Mouse (Mus musculus): ENCODE measurements around the gene Ubxn1. TPM values are rescaled to one million over a fixed set of nuclear protein-coding genes. Genes with fewer than 3 reads are reported as not detected.
A peak's percentile ranks its signal among the peaks of the same experiment; 100 is the strongest.
"Not testable (repeated sequence)": the region's sequence is repeated elsewhere in the genome, so short reads cannot be mapped to it uniquely, and the experiment has no call there.

Ubxn1 gene
- 100 to 1,000 TPM; 204 to 206 TPM for total RNA-seq (2021)
- long read RNA-seq, experiment 1, transcript Ubxn1-202 (10 exons, 1,033 nt) = minor isoform, 10 of 260 reads
- long read RNA-seq, experiment 1, transcript Ubxn1-204 (9 exons, 1,291 nt) = major isoform, 221 of 260 reads
- long read RNA-seq, experiment 1, partial matches to known transcripts = 16 of 260 reads
- long read RNA-seq, experiment 1, other reads (novel, unspliced or antisense) = 9 of 260 reads
- long read RNA-seq, experiment 2, transcript Ubxn1-202 (10 exons, 1,033 nt) = minor isoform, 9 of 227 reads
- long read RNA-seq, experiment 2, transcript Ubxn1-204 (9 exons, 1,291 nt) = major isoform, 197 of 227 reads
- long read RNA-seq, experiment 2, partial matches to known transcripts = 14 of 227 reads
- long read RNA-seq, experiment 2, other reads (novel, unspliced or antisense) = 3 of 227 reads

GRCm38 (mm10) chr19:8871267-8872186 is at the start of gene Ubxn1:
Gene Ubxn1, plus strand, starts transcription at chr19:8871496.
- DNase-seq (ENCODE audit: low spot score) = peak; percentile 99

DNA sequence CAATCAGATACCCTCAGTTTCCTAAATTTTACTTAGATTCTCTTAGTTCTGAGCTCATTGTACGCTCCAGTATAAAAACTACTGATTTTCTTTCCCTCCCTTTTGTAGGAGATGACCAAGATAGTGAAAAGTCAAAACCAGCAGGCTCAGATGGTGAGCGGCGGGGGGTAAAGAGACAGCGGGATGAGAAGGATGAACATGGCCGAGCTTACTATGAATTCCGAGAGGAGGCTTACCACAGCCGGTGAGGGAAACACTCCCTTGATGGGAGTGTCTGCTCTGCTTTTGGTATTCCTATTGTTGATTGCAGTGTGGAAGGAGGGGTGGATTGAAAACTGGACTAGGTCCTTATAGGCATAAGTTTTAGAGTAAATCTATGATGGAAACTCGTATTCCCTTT is 48.6 kb upstream of the Ubxn1 start:
- DNase-seq (ENCODE audit: low spot score) = no peak

DNA sequence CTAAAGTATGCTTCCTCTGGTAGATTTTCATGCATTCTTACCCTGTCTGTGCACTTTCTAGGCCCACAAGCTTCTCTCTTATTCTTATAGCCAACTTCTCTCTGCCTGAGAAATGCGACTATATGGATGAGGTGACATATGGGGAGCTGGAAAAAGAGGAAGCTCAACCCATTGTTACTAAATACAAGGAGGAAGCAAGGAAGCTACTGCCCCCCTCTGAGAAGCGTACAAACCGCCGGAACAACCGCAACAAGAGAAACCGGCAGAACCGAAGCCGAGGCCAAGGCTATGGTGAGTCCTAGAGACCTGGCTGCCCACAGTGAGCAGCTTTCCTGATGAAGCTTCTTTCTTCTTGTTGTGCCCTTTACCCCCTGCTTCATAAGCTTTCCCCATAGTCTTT is 41.6 kb upstream of the Ubxn1 start, which contains the start of gene AC129217.1:
TSS of gene AC129217.1 (plus strand) at position 114 of the 400 bp plus-strand sequence.
- no peak for DNase-seq (ENCODE audit: low spot score)

- DNase-seq (ENCODE audit: low spot score) = no peak
Measured at GRCm38 (mm10) chr19:8830664-8831063, 40.6 kb upstream of the Ubxn1 start.

DNA sequence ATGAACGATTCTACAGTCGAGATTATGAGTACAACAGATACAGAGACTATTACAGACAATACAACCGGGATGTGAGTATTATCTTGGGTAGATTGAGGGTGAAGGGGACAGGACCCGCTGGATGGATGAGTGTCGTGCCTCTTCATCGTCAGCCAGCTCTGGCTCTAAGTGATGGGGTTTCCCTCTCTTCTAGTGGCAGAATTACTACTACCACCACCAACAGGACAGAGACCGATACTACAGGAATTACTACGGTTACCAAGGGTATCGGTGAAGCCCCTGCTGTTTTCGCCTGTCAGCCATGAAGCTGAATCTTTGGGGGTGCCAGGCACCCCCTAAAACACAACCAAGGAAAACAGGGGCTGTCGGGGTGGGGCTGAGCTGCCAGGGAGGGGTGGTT is 40.0 kb upstream of the Ubxn1 start:
- DNase-seq (ENCODE audit: low spot score) = no peak

- DNase-seq (ENCODE audit: low spot score) = no peak
Measured at GRCm38 (mm10) chr19:8832971-8833370, 38.3 kb upstream of the Ubxn1 start.

GRCm38 (mm10) chr19:8836327-8836726 is 35.0 kb upstream of the Ubxn1 start:
- DNase-seq (ENCODE audit: low spot score) = not testable (repeated sequence)

DNA sequence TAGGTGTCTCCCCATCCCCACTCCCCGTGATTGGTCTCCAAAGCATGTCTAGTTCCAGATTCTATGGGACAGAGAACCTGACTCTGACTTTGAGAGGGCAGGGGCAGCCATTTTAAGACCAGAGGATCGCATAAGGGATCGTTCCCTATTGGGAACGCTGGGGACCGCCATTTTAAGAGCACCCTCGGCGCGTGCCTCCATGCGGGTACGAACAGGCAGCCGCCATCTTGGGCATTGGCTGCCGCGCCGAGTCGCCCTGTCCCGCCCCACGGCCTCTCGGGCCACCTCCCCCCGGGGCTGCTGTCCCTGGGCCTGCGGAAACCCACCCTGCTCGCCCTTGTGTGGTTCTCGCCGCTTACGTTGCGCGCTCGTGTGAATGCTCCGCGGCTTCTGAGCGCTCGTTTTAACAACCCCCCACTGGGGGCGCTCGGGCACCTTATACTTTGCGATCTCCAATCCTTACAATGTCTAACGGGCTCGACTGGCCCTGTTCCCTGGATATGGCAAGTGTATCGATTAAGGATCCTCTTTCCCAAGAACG is 34.0 kb upstream of the Ubxn1 start, which contains the start of gene Bscl2:
TSS of gene Bscl2 (plus strand) at position 217 of the 541 bp plus-strand sequence.
- peak; percentile 78 for DNase-seq (ENCODE audit: low spot score)

DNA sequence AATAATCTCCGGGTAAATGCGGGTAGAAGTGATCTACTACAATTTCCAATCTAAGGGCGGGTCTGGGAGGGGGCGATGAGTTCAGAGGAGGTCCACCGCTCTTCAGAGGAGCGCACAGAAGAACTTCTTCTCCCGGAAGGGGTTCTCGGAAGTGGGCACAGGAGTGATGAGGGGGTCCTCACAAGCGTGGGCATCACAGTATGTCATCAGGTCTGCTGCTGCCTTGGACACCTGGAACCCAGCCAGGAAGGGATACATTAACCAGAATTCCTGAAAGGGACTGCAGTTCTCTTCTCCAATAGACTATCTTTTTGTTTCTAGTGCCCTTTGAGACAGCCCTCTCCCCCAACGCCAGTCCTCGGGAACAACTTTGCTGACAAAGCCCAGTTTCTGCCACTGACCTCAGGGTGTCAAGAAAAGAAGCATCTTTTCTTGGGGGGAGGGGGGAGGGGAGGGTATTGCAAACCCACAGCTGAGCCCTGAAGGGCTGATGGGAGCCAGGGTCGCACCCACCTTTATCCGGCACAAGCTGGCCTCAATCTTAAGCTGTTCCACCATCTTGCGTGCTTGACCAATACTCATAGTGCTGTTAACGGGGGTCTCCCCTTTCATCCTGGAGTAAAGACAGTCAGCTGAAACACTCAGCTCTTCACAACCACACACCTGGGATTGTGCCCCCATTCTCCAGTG is 33.1 kb upstream of the Ubxn1 start:
- no peak for DNase-seq (ENCODE audit: low spot score)

GRCm38 (mm10) chr19:8839103-8839907 is 32.0 kb upstream of the Ubxn1 start, which contains the start of gene Gng3:
Gene Gng3, minus strand, starts transcription at chr19:8839194.
- DNase-seq (ENCODE audit: low spot score) = no peak

- DNase-seq (ENCODE audit: low spot score) = peak; percentile 57
Measured at GRCm38 (mm10) chr19:8839908-8840791, 31.1 kb upstream of the Ubxn1 start.

GRCm38 (mm10) chr19:8841012-8841411 is 30.3 kb upstream of the Ubxn1 start:
- DNase-seq (ENCODE audit: low spot score) = no peak

DNA sequence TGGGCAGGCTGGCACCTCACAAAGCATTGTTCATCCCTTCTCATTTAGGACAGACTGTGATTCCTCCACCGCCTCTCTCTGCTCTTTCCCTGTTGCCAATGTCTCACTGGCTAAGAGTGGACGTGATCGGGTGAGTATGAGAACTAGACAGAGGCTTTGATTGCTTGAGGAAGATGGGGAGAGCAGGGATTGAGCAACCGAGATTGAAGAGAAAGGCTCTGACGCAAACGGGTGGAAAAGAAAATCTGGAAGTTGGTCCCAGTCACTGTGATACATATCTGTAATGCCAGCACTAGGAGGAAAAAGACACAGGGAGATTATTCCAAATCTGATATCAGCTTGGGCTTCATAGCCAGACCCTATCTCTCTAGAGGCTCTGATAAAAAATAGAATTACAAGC is 28.3 kb upstream of the Ubxn1 start:
- no peak for DNase-seq (ENCODE audit: low spot score)

GRCm38 (mm10) chr19:8844371-8845129 is 26.7 kb upstream of the Ubxn1 start:
- peak; percentile 83 for DNase-seq (ENCODE audit: low spot score)

DNA sequence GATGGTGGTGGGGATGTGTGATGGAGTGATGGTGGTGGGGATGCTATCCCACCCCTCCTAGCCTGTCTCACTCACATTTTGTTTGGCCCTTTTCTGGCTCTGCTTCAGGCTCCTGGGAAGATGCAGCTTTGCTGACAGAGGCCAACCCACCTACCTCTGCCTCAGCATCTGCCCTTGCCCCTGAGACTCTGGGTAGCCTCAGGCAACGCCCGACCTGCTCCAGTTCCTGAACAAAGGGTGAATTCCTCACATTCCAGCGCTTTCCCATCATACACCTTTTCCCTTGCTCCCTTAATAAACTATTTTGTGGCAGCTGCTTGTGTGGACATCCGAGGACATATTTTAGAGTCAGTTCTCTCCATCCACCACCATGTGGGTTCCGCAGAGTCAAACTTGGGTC is 22.9 kb upstream of the Ubxn1 start:
- DNase-seq (ENCODE audit: low spot score) = no peak

DNA sequence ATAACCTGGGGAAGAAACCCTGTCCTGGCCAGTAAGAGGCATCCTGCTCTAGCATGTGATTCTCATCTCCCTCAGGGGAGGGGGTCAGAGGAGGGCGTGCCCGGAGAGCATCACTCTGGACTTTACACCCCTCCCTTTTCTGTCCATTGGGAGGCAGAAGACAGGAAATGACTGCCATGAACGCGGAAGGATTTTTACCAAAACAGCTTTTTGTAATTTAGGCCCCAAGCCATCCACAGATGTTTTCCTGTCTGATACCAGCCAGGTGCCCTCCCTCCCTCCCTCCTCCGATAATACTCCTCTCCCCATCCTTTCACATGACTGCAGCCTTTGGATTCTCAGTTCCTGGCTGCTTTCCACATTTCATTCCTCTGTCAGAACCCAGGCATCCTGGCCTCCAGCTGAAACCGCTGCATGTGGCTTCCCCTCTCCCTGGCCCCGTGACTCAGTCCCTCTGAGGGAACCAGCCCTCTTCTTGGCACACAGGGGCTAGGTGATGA is 20.8 kb upstream of the Ubxn1 start, which contains the start of gene Lrrn4cl:
TSS of gene Lrrn4cl (plus strand) at position 367 of the 500 bp plus-strand sequence.
- DNase-seq (ENCODE audit: low spot score) = peak; percentile 77

- no peak for DNase-seq (ENCODE audit: low spot score)
Measured at GRCm38 (mm10) chr19:8851639-8852038, 19.7 kb upstream of the Ubxn1 start.

DNA sequence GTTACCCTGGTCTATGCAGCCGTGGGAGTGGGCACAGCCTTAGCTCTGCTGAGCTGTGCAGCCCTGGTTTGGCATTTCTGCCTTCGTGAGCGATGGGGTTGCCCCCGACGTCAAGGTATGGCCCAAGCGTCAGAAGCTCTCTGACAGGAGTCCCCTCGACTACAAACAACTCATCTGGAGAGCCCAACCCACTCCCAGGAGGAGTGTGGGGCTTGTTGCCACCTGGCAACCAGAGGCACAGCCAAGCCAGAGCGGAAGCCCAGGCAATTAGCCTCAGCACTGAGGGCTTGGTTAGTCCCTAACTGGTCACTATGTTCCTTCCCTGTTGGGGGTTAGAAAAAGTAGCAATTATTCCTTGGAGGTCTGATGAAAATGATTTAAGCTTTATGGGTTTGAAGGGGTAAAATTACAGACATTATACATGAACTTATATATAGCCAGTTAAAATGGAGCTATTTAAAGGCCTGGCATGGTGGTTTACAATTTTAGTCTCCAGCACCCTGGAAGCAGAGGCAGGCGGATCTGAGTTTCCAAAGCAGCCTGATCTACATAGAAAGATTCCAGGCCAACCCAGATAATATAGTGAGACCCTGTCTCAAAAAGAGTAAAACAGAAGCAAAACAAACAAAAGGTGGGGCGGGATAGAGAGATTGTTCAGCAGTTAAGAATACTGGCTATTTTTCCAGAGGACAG is 18.9 kb upstream of the Ubxn1 start:
- peak; percentile 72 for DNase-seq (ENCODE audit: low spot score)

Data from gastrocnemius, adult 18-20 months (tissue).